Mouse (Mus musculus) kidney, adult 18-20 months (tissue): ENCODE measurements around the gene Rnf180.
"Not testable (repeated sequence)": the region's sequence is repeated elsewhere in the genome, so short reads cannot be mapped to it uniquely, and the experiment has no call there.

Experiments used
- DNase-seq: peaks from one replicate; pipeline ENCODE4 v3.0.0; 2021

Gene Rnf180

GRCm38 (mm10) chr13:105294715-105295114, at the start of gene Rnf180:
TSS of gene Rnf180 (minus strand) at chr13:105294815.
- no peak for DNase-seq

- no peak for DNase-seq
Measured at GRCm38 (mm10) chr13:105331199-105331968, 36.8 kb upstream of the Rnf180 start.

- no peak for DNase-seq
Measured at GRCm38 (mm10) chr13:105326946-105327345, 32.3 kb upstream of the Rnf180 start.

GRCm38 (mm10) chr13:105316926-105317325, 22.3 kb upstream of the Rnf180 start:
- DNase-seq: no peak

GRCm38 (mm10) chr13:105316009-105316408, 21.4 kb upstream of the Rnf180 start:
- DNase-seq: no peak

GRCm38 (mm10) chr13:105312763-105313162, 18.1 kb upstream of the Rnf180 start:
- DNase-seq: no peak

GRCm38 (mm10) chr13:105310562-105310961, 15.9 kb upstream of the Rnf180 start:
- DNase-seq: not testable (repeated sequence)

- DNase-seq: no peak
Measured at GRCm38 (mm10) chr13:105305513-105305912, 10.9 kb upstream of the Rnf180 start.

- no peak for DNase-seq
Measured at GRCm38 (mm10) chr13:105304054-105304453, 9.4 kb upstream of the Rnf180 start.

GRCm38 (mm10) chr13:105300009-105300346, 5.4 kb upstream of the Rnf180 start:
- no peak for DNase-seq

- no peak for DNase-seq
Measured at GRCm38 (mm10) chr13:105299162-105300008, 4.8 kb upstream of the Rnf180 start.

- peak; percentile 32 for DNase-seq
Measured at GRCm38 (mm10) chr13:105293781-105294667, 591 bp downstream of the Rnf180 start.

GRCm38 (mm10) chr13:105291816-105292215, 2.8 kb downstream of the Rnf180 start:
- no peak for DNase-seq

GRCm38 (mm10) chr13:105290594-105290993, 4.0 kb downstream of the Rnf180 start:
- no peak for DNase-seq

- no peak for DNase-seq
Measured at GRCm38 (mm10) chr13:105290021-105290420, 4.6 kb downstream of the Rnf180 start.

GRCm38 (mm10) chr13:105279397-105280018, 15.1 kb downstream of the Rnf180 start:
- no peak for DNase-seq

GRCm38 (mm10) chr13:105270394-105271094, 24.1 kb downstream of the Rnf180 start:
- DNase-seq: no peak

- DNase-seq: no peak
Measured at GRCm38 (mm10) chr13:105267464-105267863, 27.2 kb downstream of the Rnf180 start.

- peak; percentile 19 for DNase-seq
Measured at GRCm38 (mm10) chr13:105266746-105267145, 27.9 kb downstream of the Rnf180 start.

- DNase-seq: no peak
Measured at GRCm38 (mm10) chr13:105256757-105257433, 37.7 kb downstream of the Rnf180 start.

GRCm38 (mm10) chr13:105250767-105251166, 43.8 kb downstream of the Rnf180 start:
- DNase-seq: no peak
